Mouse (Mus musculus) liver, adult 2 months (tissue): ENCODE measurements around the gene Krtap11-1. TPM values are rescaled to one million over a fixed set of nuclear protein-coding genes. Genes with fewer than 3 reads are reported as not detected.

ENCODE experiments used
- DNase-seq: peaks from one replicate; pipeline ENCODE4 v3.0.0-alpha.2; 2011; ENCODE audit warnings: low read depth, low spot score; ENCODE audit errors: extremely low read depth
- H3K27ac ChIP-seq: fragments of 200-500 bp; replicated peaks from 2 replicates; pipeline ENCODE4 v1.5.1; 2012; ENCODE audit warnings: low read depth, mild to moderate bottlenecking, control low read depth, inconsistent platforms, low read length; ENCODE audit not compliant: insufficient read depth
- H3K27me3 ChIP-seq: fragments of 200-500 bp; 2 replicates; pipeline ENCODE4 v1.6.1; 2012; ENCODE audit warnings: mild to moderate bottlenecking, moderate library complexity, low read length, inconsistent platforms; ENCODE audit not compliant: control insufficient read depth, insufficient read depth
- H3K36me3 ChIP-seq: fragments of 200-500 bp; 2 replicates; pipeline ENCODE4 v1.6.1; 2012; ENCODE audit warnings: low read length, inconsistent platforms; ENCODE audit not compliant: control insufficient read depth, insufficient read depth
- H3K4me1 ChIP-seq: fragments of 200-500 bp; 2 replicates; pipeline ENCODE4 v1.6.1; 2011; ENCODE audit warnings: low read length; ENCODE audit not compliant: control insufficient read depth, insufficient read depth
- H3K4me3 ChIP-seq: fragments of 200-500 bp; 2 replicates; pipeline ENCODE4 v1.5.1; 2011; ENCODE audit warnings: low read depth, mild to moderate bottlenecking, control low read depth, low read length, moderate library complexity; ENCODE audit not compliant: insufficient read depth
- H3K79me2 ChIP-seq: fragments of 200-500 bp; 2 replicates; pipeline ENCODE4 v1.6.1; 2012; ENCODE audit warnings: inconsistent platforms, mild to moderate bottlenecking, low read length, moderate library complexity; ENCODE audit not compliant: control insufficient read depth, insufficient read depth
- H3K9ac ChIP-seq: fragments of 200-500 bp; 2 replicates; pipeline ENCODE4 v1.6.1; 2012; ENCODE audit warnings: low read depth, mild to moderate bottlenecking, control low read depth, inconsistent platforms, low read length
- CTCF ChIP-seq: fragments of 200-500 bp; IDR thresholded peaks from 2 replicates; pipeline ENCODE4 v1.5.1; 2011; ENCODE audit warnings: low read depth, low read length, control low read depth
- POLR2A ChIP-seq: fragments of 200-500 bp; IDR thresholded peaks from 2 replicates; pipeline ENCODE4 v1.6.1; 2011; ENCODE audit warnings: low read length, control low read depth; ENCODE audit not compliant: insufficient read depth; ENCODE audit errors: extremely low read depth
- WGBS: fragments of 180-500 bp; shearing (Covaris S2); methylation state at CpG from one replicate; pipeline ENCODE4 v1.1.7; 2018; 5-methylcytosine and 5-hydroxymethylcytosine counted together
- polyA plus RNA-seq: library from polyadenylated mRNA; depleted of rRNA; stranded (reverse); fragments of >200 nt; gene quantifications from 2 replicates; pipeline ENCODE4 v1.2.3, GENCODE M21; 2012; rRNA removed
- total RNA-seq: library from RNA; depleted of rRNA; stranded (reverse); fragments of >200 nt; gene quantifications from 2 replicates; pipeline ENCODE4 v1.2.3, GENCODE M21; 2014; rRNA removed

Gene Krtap11-1
- total and polyA plus RNA-seq, 2 experiments, result not detected

- H3K27me3 ChIP-seq, result no peaks in the 10 kb centered on the region
- H3K4me1 ChIP-seq, result no peaks in the 10 kb centered on the region
- H3K9ac ChIP-seq, result no peak overlapping the region
- no peaks in the 10 kb centered on the region for H3K36me3 ChIP-seq
- TF ChIP-seq CTCF, result no peak
- no peak for TF ChIP-seq POLR2A
- H3K4me3 ChIP-seq, result no peak overlapping the region
- H3K27ac ChIP-seq, result no peak overlapping the region
- DNase-seq, result no peak
- WGBS, result 74% methylated on average over 3 of the region's 3 CpGs
- no peaks in the 10 kb centered on the region for H3K79me2 ChIP-seq
Measured at GRCm38 (mm10) chr16:89528380-89528779, 42.6 kb downstream of the Krtap11-1 start.

GRCm38 (mm10) chr16:89520996-89521395 is 50.0 kb downstream of the Krtap11-1 start:
- Histone ChIP-seq H3K4me3 (no peak overlapping the region), H3K4me1 (no peaks in the 10 kb centered on the region), H3K36me3 (no peaks in the 10 kb centered on the region), H3K27ac (no peak overlapping the region), H3K9ac (no peak overlapping the region), H3K27me3 (no peaks in the 10 kb centered on the region; the same call in 1 of the 2 replicates), H3K79me2 (no peaks in the 10 kb centered on the region)
- 84% methylated on average over 4 of the region's 4 CpGs for WGBS
- no peak for DNase-seq
- TF ChIP-seq POLR2A, result no peak
- no peak for TF ChIP-seq CTCF

- Histone ChIP-seq H3K4me3 (no peak overlapping the region), H3K36me3 (no peaks in the 10 kb centered on the region), H3K27ac (no peak overlapping the region), H3K79me2 (no peaks in the 10 kb centered on the region), H3K27me3 (no peaks in the 10 kb centered on the region; the same call in 1 of the 2 replicates), H3K4me1 (no peaks in the 10 kb centered on the region), H3K9ac (no peak overlapping the region)
- TF ChIP-seq POLR2A, result no peak
- no peak for TF ChIP-seq CTCF
- 92% methylated on average over 2 of the region's 2 CpGs for WGBS
- DNase-seq, result no peak
Measured at GRCm38 (mm10) chr16:89520555-89520954, 50.4 kb downstream of the Krtap11-1 start.

Other genes starting within 250 kb of the Krtap11-1 start
- not detected in 2 replicates for gene Krtap21-1, start 167.3 kb downstream of the Krtap11-1 start, total RNA-seq
- gene Krtap21-1, start 167.3 kb downstream of the Krtap11-1 start, polyA plus RNA-seq, result not detected in 2 replicates
- not detected in 2 replicates for gene Krtap6-2, start 151.1 kb downstream of the Krtap11-1 start, total RNA-seq
- not detected in 2 replicates for gene Krtap6-2, start 151.1 kb downstream of the Krtap11-1 start, polyA plus RNA-seq
- gene Krtap8-1, start 83.2 kb downstream of the Krtap11-1 start, total RNA-seq, result not detected in 2 replicates
- not detected in 2 replicates for gene Krtap8-1, start 83.2 kb downstream of the Krtap11-1 start, polyA plus RNA-seq
- not detected in 2 replicates for gene Krtap7-1, start 62.9 kb downstream of the Krtap11-1 start, total RNA-seq
- not detected in 2 replicates for gene Krtap7-1, start 62.9 kb downstream of the Krtap11-1 start, polyA plus RNA-seq